Mouse (Mus musculus) macrophage (primary cell): ENCODE measurements around the gene Chsy1. TPM values are rescaled to one million over a fixed set of nuclear protein-coding genes. Genes with fewer than 3 reads are reported as not detected.

ENCODE experiments used
- H3K27ac ChIP-seq: fragments of 350-480 bp; formaldehyde crosslinking; 2 replicates; pipeline ENCODE4 v1.9.0; 2021
- H3K36me3 ChIP-seq: fragments of 350-480 bp; formaldehyde crosslinking; 2 replicates; pipeline ENCODE4 v1.9.0; 2021; ENCODE audit errors: inconsistent target
- H3K4me3 ChIP-seq: fragments of 350-480 bp; formaldehyde crosslinking; 2 replicates; pipeline ENCODE4 v1.9.0; 2021; ENCODE audit errors: inconsistent target
- H3K79me2 ChIP-seq: fragments of 350-480 bp; formaldehyde crosslinking; 2 replicates; pipeline ENCODE4 v1.9.0; 2021; ENCODE audit errors: inconsistent target
- WGBS: methylation state at CpG from one replicate; pipeline ENCODE4 v1.1.7; 2026; ENCODE audit warnings: inconsistent platforms; ENCODE audit not compliant: missing documents; 5-methylcytosine and 5-hydroxymethylcytosine counted together
- polyA plus RNA-seq: library from polyadenylated mRNA; stranded (reverse); fragments of 250-400 nt; gene quantifications from 3 replicates; pipeline ENCODE4 v1.2.4, GENCODE M21; 2018; ENCODE audit warnings: inconsistent platforms

Chsy1 gene
- polyA plus RNA-seq, 1 experiment from 2014 or later, result 4.8 TPM

- H3K27ac ChIP-seq, result no peak overlapping the region
- 60% methylated on average over 6 of the region's 6 CpGs for WGBS
- no peaks in the 10 kb centered on the region for H3K79me2 ChIP-seq
- no peaks in the 10 kb centered on the region for H3K36me3 ChIP-seq
- no peak overlapping the region for H3K4me3 ChIP-seq
These were observed 105.2 kb downstream of the Chsy1 start for GRCm38 (mm10) chr7:66214477-66214876.

- no peak overlapping the region for H3K27ac ChIP-seq
- H3K4me3 ChIP-seq, result no peak overlapping the region
- H3K79me2 ChIP-seq, result no peaks in the 10 kb centered on the region
- WGBS, result 88% methylated on average over 1 of the region's 1 CpGs
- H3K36me3 ChIP-seq, result no peaks in the 10 kb centered on the region
These were observed 106.6 kb downstream of the Chsy1 start for GRCm38 (mm10) chr7:66215911-66216310.

- Histone ChIP-seq H3K79me2 (no peaks in the 10 kb centered on the region), H3K4me3 (no peak overlapping the region), H3K36me3 (no peaks in the 10 kb centered on the region), H3K27ac (no peak overlapping the region)
- WGBS, result 94% methylated on average over 7 of the region's 7 CpGs
These were observed 107.7 kb downstream of the Chsy1 start for GRCm38 (mm10) chr7:66217011-66217410.

- Histone ChIP-seq H3K36me3 (no peaks in the 10 kb centered on the region), H3K4me3 (no peak overlapping the region), H3K79me2 (no peaks in the 10 kb centered on the region), H3K27ac (no peak overlapping the region)
- 73% methylated on average over 7 of the region's 7 CpGs for WGBS
These were observed 108.3 kb downstream of the Chsy1 start for GRCm38 (mm10) chr7:66217531-66218094.

- Histone ChIP-seq H3K79me2 (no peaks in the 10 kb centered on the region), H3K4me3 (no peak overlapping the region), H3K36me3 (no peaks in the 10 kb centered on the region), H3K27ac (no peak overlapping the region)
- WGBS, result 46% methylated on average over 9 of the region's 9 CpGs
These were observed 109.1 kb downstream of the Chsy1 start for GRCm38 (mm10) chr7:66218193-66219014.

GRCm38 (mm10) chr7:66219028-66219793, 109.9 kb downstream of the Chsy1 start:
- H3K27ac ChIP-seq, result no peak overlapping the region
- no peak overlapping the region for H3K4me3 ChIP-seq
- H3K36me3 ChIP-seq, result no peaks in the 10 kb centered on the region
- WGBS, result 87% methylated on average over 4 of the region's 4 CpGs
- no peaks in the 10 kb centered on the region for H3K79me2 ChIP-seq

GRCm38 (mm10) chr7:66219794-66220227, 110.5 kb downstream of the Chsy1 start:
- Histone ChIP-seq H3K27ac (no peak overlapping the region), H3K36me3 (no peaks in the 10 kb centered on the region), H3K4me3 (no peak overlapping the region), H3K79me2 (no peaks in the 10 kb centered on the region)
- 96% methylated on average over 4 of the region's 4 CpGs for WGBS

- WGBS, result 89% methylated on average over 8 of the region's 8 CpGs
- Histone ChIP-seq H3K79me2 (no peaks in the 10 kb centered on the region), H3K36me3 (no peaks in the 10 kb centered on the region), H3K4me3 (no peak overlapping the region), H3K27ac (no peak overlapping the region)
These were observed 113.3 kb downstream of the Chsy1 start for GRCm38 (mm10) chr7:66222621-66223091.

Other genes with a start within 250 kb of the Chsy1 start
- gene Pcsk6, start 247.8 kb upstream of the Chsy1 start, polyA plus RNA-seq, result not detected in 3 replicates
- gene Gm45213, start 65.9 kb upstream of the Chsy1 start, polyA plus RNA-seq, result not detected in 3 replicates
- gene Snrpa1, start 50.5 kb upstream of the Chsy1 start, polyA plus RNA-seq, result 20.5 to 65.1 TPM (median 22.8 TPM) in 3 replicates
- gene Selenos, start 29.9 kb upstream of the Chsy1 start, polyA plus RNA-seq, result 70.7 to 94.6 TPM (median 87.3 TPM) in 3 replicates